Mouse (Mus musculus): ENCODE results near the gene Fto.

DNA sequence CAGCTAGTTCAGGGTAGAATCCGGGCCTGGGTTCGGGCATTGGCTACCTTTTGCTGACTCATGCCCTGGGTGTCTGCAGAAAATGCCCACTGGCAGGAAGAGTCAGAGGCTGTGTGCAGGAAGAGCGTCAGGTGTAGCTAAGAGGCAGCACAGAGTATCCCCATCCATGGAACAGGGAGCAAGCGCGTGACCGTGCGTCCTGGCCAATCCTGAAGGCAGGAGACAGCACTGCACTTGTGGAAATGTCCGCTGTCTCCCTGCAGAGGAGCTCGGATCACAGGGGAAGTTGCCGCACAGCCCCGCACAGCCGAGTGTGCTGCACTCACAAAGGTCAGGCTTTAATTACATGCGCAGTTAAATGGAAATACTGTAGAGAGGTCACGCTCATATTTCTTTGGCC lies 316.3 kb downstream of the Fto start:
- TF ChIP-seq EP300 (IDR thresholded peaks at IDR 0.05; ENCODE audit: low read depth) (no peak), CTCF (IDR thresholded peaks at IDR 0.05; ENCODE audit: low read depth) (no peak)
